Mouse (Mus musculus) E14TG2a.4 (cell line): Measurements from ENCODE around the gene Fam184a.
A peak's percentile ranks its signal among the peaks of the same experiment; 100 is the strongest.

Experiments
- H3K27me3 ChIP-seq: 2 replicates; pipeline ENCODE4 v1.6.1; 2014; ENCODE audit warnings: low read length, control low read depth; ENCODE audit not compliant: insufficient read depth
- H3K36me3 ChIP-seq: 2 replicates; pipeline ENCODE4 v1.6.1; 2014; ENCODE audit warnings: low read length, control low read depth; ENCODE audit not compliant: insufficient read depth
- H3K4me1 ChIP-seq: replicated peaks from 2 replicates; pipeline ENCODE4 v1.6.1; 2014; ENCODE audit warnings: low read depth, low read length, control low read depth
- H3K4me3 ChIP-seq: replicated peaks from 2 replicates; pipeline ENCODE4 v1.5.1; 2014; ENCODE audit warnings: mild to moderate bottlenecking, low read length
- H3K9me3 ChIP-seq: 2 replicates; pipeline ENCODE4 v1.6.1; 2014; ENCODE audit warnings: low read length, control low read depth
- CTCF ChIP-seq: conservative IDR thresholded peaks from 2 replicates; pipeline ENCODE4 v1.5.1; 2014; ENCODE audit warnings: low read length
- NANOG ChIP-seq: IDR thresholded peaks from 2 replicates; pipeline ENCODE4 v1.6.1; 2014; ENCODE audit warnings: borderline replicate concordance, low read length, mixed read lengths
- POU5F1 ChIP-seq: IDR thresholded peaks from 2 replicates; pipeline ENCODE4 v1.6.1; 2014; ENCODE audit warnings: low read length, borderline replicate concordance

The Fam184a gene

DNA sequence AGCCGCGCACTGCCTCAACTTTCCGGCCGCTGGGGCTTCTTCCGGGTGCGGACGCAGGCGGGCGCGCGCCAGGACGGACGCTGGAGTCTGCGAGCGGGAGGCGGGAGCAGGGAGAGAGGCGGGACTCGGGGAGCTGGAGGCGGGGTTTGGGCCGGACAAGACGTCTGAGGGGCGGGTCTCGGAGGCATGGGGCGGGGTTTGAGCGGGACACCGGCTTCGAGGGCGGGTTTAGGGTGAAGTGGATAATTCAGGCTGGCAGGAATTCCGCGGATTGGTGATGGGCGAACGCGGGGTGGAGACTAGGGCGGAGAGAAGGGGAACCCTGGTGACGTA, 121.0 kb downstream of the Fam184a start:
- Histone ChIP-seq H3K4me1 (peaks cover 21% of the 10 kb centered on the region), H3K4me3 (peak overlapping the region; percentile 89), H3K9me3 (no peaks in the 10 kb centered on the region), H3K36me3 (peaks cover 19% of the 10 kb centered on the region), H3K27me3 (0 out of 2 replicates have a peak, but pooled peaks cover 3% of the 10 kb centered on the region)
- TF ChIP-seq POU5F1 (no peak), NANOG (no peak), CTCF (no peak)

- Histone ChIP-seq H3K4me3 (peak overlapping the region; percentile 89), H3K36me3 (peaks cover 24% of the 10 kb centered on the region), H3K9me3 (no peaks in the 10 kb centered on the region), H3K27me3 (0 out of 2 replicates have a peak, but pooled peaks cover 3% of the 10 kb centered on the region), H3K4me1 (peaks cover 21% of the 10 kb centered on the region)
- TF ChIP-seq NANOG (no peak), CTCF (no peak), POU5F1 (no peak)
Measured at GRCm38 (mm10) chr10:53629247-53629917, 121.5 kb downstream of the Fam184a start.

DNA sequence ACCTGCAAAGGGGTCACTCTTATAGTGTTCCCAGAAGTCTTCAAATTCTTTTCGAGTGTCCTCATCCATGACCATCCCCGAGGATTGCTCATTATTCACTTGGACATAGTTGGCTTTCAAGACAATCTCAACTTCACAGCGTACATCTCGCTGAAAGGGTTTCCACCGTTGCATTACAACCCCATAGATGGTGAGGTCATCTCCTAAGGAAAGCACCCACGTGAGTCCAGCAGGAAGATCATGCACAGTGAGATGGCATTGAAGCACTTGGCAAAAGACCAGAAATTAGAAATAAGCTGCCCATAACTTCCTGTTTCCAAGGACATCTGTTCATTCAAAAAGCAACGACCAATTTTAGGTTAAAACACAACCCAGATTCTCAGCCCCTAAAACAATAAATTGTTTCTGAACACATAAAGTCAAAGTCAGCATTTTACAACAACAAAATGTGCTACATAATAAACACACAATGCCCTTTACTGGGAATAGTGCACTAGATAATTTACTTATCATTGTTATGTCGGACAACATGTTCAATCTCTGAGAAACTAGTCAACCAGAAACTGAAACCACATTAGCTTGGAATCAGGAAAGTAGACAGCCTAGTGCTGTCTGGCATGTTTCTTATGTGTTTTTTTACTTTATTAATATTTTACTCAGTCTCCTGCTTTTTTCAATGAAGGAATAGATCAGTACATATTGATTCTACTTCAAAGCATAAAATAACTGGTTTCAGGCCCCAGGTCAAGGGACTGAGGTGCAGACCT, 134.9 kb downstream of the Fam184a start:
- Histone ChIP-seq H3K27me3 (no peaks in the 10 kb centered on the region), H3K4me1 (peaks cover 5% of the 10 kb centered on the region), H3K36me3 (peaks cover 74% of the 10 kb centered on the region), H3K4me3 (no peak overlapping the region), H3K9me3 (no peaks in the 10 kb centered on the region)
- TF ChIP-seq CTCF (no peak), NANOG (no peak), POU5F1 (no peak)

- Histone ChIP-seq H3K36me3 (peaks cover 74% of the 10 kb centered on the region), H3K27me3 (no peaks in the 10 kb centered on the region), H3K9me3 (no peaks in the 10 kb centered on the region), H3K4me1 (peaks cover 5% of the 10 kb centered on the region), H3K4me3 (no peak overlapping the region)
- no peak for TF ChIP-seq POU5F1
- TF ChIP-seq NANOG: no peak
- TF ChIP-seq CTCF: no peak
Measured at GRCm38 (mm10) chr10:53613955-53614354, 137.0 kb downstream of the Fam184a start.

GRCm38 (mm10) chr10:53612172-53612571, 138.8 kb downstream of the Fam184a start:
- no peak for TF ChIP-seq CTCF
- TF ChIP-seq POU5F1: no peak
- TF ChIP-seq NANOG: no peak
- H3K27me3 ChIP-seq: no peaks in the 10 kb centered on the region

DNA sequence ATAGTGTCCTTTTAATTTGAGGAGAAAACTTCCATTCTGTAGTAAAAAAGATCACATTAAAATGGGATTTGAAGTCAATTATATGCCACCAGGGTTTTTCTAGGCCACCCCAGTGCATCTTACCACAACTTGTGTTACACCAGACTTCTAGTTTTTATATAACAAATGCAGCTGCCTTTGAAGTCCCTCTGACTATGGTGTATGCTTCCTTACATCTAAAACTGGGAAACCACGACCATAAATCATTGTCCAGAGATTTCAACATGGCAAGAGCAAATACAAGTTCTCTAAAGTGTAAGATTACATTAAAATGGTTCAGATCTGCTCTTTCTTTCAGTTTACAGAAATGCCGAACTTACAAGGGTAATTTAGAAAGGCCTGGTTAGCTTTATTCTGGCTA, 142.6 kb downstream of the Fam184a start:
- H3K36me3 ChIP-seq: peaks cover 87% of the 10 kb centered on the region
- peaks cover 29% of the 10 kb centered on the region for H3K4me1 ChIP-seq
- TF ChIP-seq CTCF (no peak), POU5F1 (no peak), NANOG (no peak)
- H3K9me3 ChIP-seq: no peaks in the 10 kb centered on the region
- no peak overlapping the region for H3K4me3 ChIP-seq
- H3K27me3 ChIP-seq: no peaks in the 10 kb centered on the region

More at GRCm38 (mm10) chr10:53612172-53612571, 138.8 kb downstream of the Fam184a start:
- Histone ChIP-seq H3K36me3 (peaks cover 85% of the 10 kb centered on the region), H3K4me3 (no peak overlapping the region), H3K4me1 (peaks cover 8% of the 10 kb centered on the region), H3K9me3 (no peaks in the 10 kb centered on the region)

DNA sequence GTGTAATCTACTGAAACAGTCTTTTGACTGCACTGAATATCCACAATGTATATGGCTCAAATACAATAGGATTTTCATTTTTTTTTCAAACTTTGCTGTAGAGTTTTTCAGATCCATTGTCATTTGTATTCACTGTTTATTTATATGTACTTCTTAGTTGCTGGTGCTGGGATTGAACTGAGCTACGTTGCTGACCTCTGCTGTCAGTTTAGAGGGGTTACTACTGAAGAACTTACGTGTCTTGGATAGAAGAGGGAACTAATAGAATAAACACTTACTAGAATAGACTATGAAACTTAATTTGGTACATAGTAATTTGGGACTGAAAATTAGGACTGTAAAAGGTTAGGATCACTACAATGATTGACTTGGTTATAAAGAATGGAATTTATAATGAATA, 145.6 kb downstream of the Fam184a start:
- no peak overlapping the region for H3K4me3 ChIP-seq
- no peaks in the 10 kb centered on the region for H3K27me3 ChIP-seq
- H3K36me3 ChIP-seq: peaks cover 93% of the 10 kb centered on the region
- peaks cover 43% of the 10 kb centered on the region for H3K4me1 ChIP-seq
- TF ChIP-seq POU5F1 (no peak), CTCF (no peak), NANOG (no peak)
- H3K9me3 ChIP-seq: no peaks in the 10 kb centered on the region

- no peaks in the 10 kb centered on the region for H3K9me3 ChIP-seq
- H3K4me1 ChIP-seq: peaks cover 39% of the 10 kb centered on the region
- TF ChIP-seq POU5F1 (no peak), CTCF (no peak), NANOG (no peak)
- peaks cover 44% of the 10 kb centered on the region for H3K36me3 ChIP-seq
- H3K4me3 ChIP-seq: peak overlapping the region; percentile 90
- no peaks in the 10 kb centered on the region for H3K27me3 ChIP-seq
Measured at GRCm38 (mm10) chr10:53598821-53599220, 152.1 kb downstream of the Fam184a start.
